35 mouse cellular contexts compared by ENCODE assay signal in genomic region chr12:74881344-74881743, GRCm38 (mm10).
"Had no signal": no experiment of that assay in that cellular context is flagged by ENCODE, and none has a peak within 500 bp of the region (broad histone marks: within the 10 kb centered on the region; RNA-seq: fewer than 3 reads in every experiment).

No protein-coding gene starts in this region.

- ATAC-seq: hindbrain, embryonic 16.5 days; hindbrain, postnatal 0 days; inflammation-experienced regulatory T-cells, adult 6 months; intestine, embryonic 15.5 days; intestine, embryonic 16.5 days; intestine, postnatal 0 days had no signal

- H3K4me2 ChIP-seq: heart, embryonic 11.5 days; heart, embryonic 12.5 days; heart, embryonic 13.5 days; heart, embryonic 15.5 days; hindbrain, embryonic 12.5 days; hindbrain, embryonic 13.5 days; hindbrain, embryonic 14.5 days; hindbrain, embryonic 15.5 days; intestine, embryonic 15.5 days; kidney, embryonic 15.5 days had no signal

- DNase-seq: heart, postnatal 10 days; heart, postnatal 14 days; heart, postnatal 36 days; heart, postnatal 4 days; kidney, adult 11 months; kidney, adult 18-20 months; kidney, adult 2 months; kidney, adult 8-10 months; kidney, adult 9 months; kidney, postnatal 10 days; kidney, postnatal 14 days; kidney, postnatal 25 days; kidney, postnatal 36 days; kidney, postnatal 4 days; layer of hippocampus, adult 9-11 months; layer of hippocampus, postnatal 36 days had no signal

- H3K4me3 ChIP-seq: heart, embryonic 12.5 days; heart, embryonic 13.5 days; heart, embryonic 15.5 days; hindbrain, embryonic 10.5 days; hindbrain, embryonic 12.5 days; hindbrain, embryonic 13.5 days; hindbrain, embryonic 15.5 days; intestine, embryonic 15.5 days; kidney, embryonic 15.5 days; layer of hippocampus, adult 2 months; left cerebral cortex, adult 2 months had no signal

- H3K27me3 ChIP-seq: heart, embryonic 12.5 days; heart, embryonic 13.5 days; heart, embryonic 15.5 days; hindbrain, embryonic 12.5 days; hindbrain, embryonic 13.5 days; hindbrain, embryonic 15.5 days; intestine, embryonic 15.5 days; kidney, embryonic 15.5 days had no signal

- H3K36me3 ChIP-seq: heart, embryonic 12.5 days; heart, embryonic 13.5 days; heart, embryonic 15.5 days; hindbrain, embryonic 10.5 days; hindbrain, embryonic 12.5 days; hindbrain, embryonic 13.5 days; hindbrain, embryonic 15.5 days; intestine, embryonic 15.5 days; kidney, embryonic 15.5 days had no signal

- H3K9me3 ChIP-seq: heart, embryonic 12.5 days; heart, embryonic 13.5 days; heart, embryonic 15.5 days; hindbrain, embryonic 10.5 days; hindbrain, embryonic 12.5 days; hindbrain, embryonic 13.5 days; hindbrain, embryonic 15.5 days; intestine, embryonic 15.5 days; kidney, embryonic 15.5 days had no signal

- H3K4me1 ChIP-seq: heart, embryonic 12.5 days; heart, embryonic 13.5 days; heart, embryonic 15.5 days; hindbrain, embryonic 10.5 days; hindbrain, embryonic 12.5 days; hindbrain, embryonic 13.5 days; hindbrain, embryonic 15.5 days; intestine, embryonic 15.5 days; kidney, embryonic 15.5 days had no signal

- H3K9ac ChIP-seq: heart, embryonic 12.5 days; heart, embryonic 13.5 days; heart, embryonic 15.5 days; hindbrain, embryonic 12.5 days; hindbrain, embryonic 13.5 days; hindbrain, embryonic 14.5 days; hindbrain, embryonic 15.5 days; intestine, embryonic 15.5 days; kidney, embryonic 15.5 days had no signal

- H3K27ac ChIP-seq: heart, embryonic 13.5 days; heart, embryonic 15.5 days; hindbrain, embryonic 10.5 days; hindbrain, embryonic 12.5 days; hindbrain, embryonic 13.5 days; hindbrain, embryonic 14.5 days; hindbrain, embryonic 15.5 days; hindbrain, postnatal 0 days; intestine, embryonic 15.5 days; kidney, embryonic 15.5 days; kidney, postnatal 0 days; layer of hippocampus, adult 2 months; left cerebral cortex, adult 2 months had no signal
